Mouse (Mus musculus) urinary bladder, postnatal 10 days (tissue): Measurements from ENCODE around the gene Eef1a1.

Experiments
- DNase-seq: peaks from one replicate; pipeline ENCODE4 v3.0.0; 2022; ENCODE audit warnings: low spot score

Eef1a1 gene

DNA sequence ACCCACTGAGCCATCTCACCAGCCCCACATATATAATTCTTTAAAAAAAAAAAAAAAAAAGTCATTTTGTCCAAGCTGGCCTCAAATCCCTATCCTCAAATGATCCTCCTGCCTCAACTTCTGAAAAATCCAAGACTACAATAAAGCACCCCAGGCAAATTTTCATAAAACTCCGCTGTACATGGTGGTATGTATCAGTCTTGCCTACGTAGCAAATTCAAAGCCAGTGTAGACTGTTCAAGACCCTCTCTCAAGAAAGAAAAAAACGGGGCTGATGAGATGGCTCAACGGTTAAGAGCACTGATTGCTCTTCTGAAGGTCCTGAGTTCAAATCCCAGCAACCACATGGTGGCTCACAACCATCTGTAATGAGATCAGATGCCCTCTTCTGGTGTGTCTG is 13.1 kb downstream of the Eef1a1 start:
- DNase-seq, result no peak

DNA sequence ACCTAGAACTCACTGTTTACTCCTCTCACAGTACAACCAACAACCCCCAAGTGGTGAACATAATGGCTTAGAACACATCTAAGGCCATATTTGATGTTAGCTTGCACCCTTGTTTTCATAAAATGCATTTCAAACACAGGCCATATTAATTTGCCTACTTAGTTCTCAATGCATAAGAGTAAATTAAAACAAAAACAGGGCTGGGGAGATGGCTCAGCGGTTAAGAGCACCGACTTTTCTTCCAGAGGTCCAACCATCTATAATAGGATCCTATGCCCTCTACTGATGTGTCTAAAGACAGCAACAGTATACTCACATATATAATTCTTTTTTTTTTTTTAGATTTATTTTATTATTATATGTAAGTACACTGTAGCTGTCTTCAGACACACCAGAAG is 13.6 kb downstream of the Eef1a1 start:
- DNase-seq, result no peak

DNA sequence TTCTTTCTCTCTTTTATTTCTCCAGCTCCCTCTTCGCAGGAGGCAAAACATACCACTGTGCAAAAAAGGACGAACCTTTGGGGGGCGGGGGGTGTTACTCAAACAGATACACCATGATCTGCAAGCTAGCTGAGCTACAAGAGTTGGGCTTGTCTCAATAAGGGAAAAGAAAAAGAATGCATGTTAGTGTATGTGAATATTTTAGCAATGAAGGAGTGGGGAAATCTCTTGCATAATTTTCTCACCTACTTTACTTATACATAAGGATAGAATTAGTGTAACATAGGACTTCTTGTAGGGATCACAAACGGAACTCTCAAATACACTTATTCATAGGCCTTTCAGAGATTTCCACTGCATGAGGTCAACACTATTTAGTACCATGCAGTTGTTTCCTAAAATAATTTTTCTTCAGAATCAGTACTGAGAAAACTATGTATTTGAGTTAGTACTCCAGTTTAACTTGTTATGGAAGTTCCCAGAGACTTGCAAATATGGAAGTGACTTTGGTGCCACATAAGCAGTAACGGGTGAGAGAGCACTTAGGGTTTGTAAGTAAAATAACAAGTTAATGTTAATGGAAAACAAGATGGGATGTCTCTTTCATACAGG is 14.1 kb downstream of the Eef1a1 start:
- no peak for DNase-seq

DNA sequence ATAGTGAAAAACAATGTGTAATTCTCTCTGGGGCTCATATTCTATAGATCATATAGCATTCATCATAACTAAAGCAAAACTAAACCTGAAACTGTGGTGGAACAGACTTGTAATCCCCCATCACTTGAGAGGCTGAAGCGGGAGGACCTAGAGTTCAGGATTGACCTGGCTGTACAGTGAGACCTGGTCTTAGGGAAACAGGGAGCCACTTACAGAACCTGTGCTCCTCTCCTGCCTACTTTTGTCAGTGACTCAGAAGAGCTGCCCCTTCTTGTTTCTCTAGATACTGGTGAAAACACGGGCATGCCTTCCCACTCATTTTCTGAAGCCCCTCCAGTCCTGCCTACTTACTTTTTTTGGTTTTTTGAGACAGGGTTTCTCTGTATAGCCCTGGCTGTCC is 14.7 kb downstream of the Eef1a1 start:
- no peak for DNase-seq

DNA sequence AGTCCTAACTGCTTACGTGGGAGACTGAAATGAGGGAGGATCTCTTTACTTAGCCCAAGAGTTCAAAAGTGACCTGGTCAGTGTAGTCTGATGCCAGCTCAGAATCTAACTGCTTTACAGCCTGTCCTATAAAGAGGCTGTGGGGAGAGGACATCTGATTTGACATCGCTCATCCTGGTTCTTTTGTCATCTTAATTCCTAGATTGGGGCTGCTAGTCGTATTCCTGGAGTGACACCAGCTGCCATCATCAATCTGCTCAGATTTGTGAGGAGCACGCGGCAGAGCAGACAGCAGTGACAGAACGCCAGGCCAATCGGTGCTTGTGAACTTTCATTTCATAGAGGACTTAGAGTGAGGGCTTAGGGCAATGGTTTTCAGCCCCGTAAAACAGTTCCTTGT is 15.4 kb downstream of the Eef1a1 start:
- DNase-seq, result no peak

GRCm38 (mm10) chr9:78465725-78466124 is 23.2 kb downstream of the Eef1a1 start:
- DNase-seq, result no peak

DNA sequence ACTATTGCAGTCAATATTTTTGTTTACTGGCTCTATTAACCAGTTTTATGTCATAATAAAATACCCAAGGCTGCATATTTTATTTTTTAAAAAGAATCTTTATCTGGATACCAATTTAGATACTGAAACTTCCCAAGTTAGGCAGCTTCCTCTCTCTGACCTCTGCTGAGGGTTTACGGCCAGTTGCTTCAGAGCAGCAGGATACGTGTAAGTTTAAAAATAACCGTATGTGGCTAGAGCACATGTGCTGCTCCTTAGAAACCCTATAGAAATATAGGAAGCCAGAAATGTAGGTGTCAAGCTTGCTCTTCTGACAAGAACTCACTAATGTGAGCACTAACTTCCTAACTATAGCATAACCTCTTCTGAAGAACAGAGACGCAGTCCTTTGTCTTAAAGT is 25.6 kb downstream of the Eef1a1 start:
- no peak for DNase-seq

DNA sequence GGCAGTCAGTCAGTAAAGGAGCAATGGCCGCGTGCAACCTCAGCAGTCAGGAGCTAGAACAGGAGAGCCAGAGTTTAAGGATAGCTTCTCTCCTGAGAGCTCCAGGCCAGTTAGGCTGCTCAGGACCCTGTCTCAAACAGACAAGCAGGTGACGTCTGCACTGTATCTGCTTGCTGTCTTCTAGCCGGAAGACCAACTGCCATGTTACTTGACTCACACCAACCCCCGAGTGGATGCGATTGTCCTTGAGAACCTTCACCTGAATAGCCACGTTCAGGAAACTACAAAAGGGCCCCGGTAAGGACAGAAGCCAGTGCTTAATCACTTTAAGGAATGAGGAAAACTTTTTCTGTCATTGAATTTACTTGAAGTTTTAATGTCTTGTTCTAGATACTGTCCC is 31.9 kb downstream of the Eef1a1 start:
- DNase-seq, result no peak

- DNase-seq, result no peak
Measured at GRCm38 (mm10) chr9:78451382-78451781, 37.6 kb downstream of the Eef1a1 start.

- no peak for DNase-seq
Measured at GRCm38 (mm10) chr9:78450404-78450803, 38.5 kb downstream of the Eef1a1 start.

GRCm38 (mm10) chr9:78447973-78448873 is 40.7 kb downstream of the Eef1a1 start, which contains the start of the genes Mto1 and Gm17324:
Gene Mto1, plus strand, starts transcription at chr9:78448208.
Gene Gm17324, minus strand, starts transcription at chr9:78448786.
- DNase-seq, result peak; percentile 63

- no peak for DNase-seq
Measured at GRCm38 (mm10) chr9:78447606-78447972, 41.4 kb downstream of the Eef1a1 start.

DNA sequence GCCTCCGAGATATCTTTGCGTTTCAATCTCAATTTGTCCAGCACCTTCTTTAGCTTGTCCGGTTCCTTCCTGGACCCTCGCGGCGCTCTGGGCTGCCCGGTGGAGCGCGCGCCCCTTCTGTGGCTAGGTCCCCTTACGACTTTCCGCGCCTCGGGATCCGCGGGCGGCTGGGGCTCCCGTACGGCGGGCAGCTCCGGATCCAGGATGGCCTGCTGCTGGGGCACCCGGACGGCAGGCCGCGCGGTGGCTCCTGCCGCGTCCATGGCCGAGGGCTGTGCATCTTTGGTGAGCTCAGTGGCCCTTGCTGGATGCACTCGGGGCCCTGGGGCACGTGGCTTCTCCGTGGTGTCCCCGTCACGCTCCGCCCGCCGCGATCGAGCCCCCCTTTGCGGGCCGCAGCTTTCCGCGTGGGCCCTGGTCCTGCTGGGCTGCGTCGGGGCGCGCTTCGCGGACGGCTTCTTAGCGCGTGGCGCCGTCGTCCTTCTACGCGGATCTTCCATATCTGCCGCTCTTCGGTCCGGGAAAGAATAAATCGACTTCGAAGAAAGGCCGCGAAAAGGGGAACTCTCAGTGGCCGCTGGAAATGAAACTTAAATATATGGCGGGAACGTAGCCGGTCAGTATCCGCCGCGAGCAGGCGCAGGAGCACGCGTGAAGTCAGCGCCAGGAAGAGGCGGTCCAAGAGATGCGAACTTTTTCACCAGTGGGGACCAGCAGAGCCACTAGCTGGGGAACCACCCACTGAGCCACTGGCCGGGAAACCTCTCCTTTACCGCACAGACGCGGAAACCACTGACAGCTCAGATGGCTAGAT is 46.2 kb downstream of the Eef1a1 start, which contains the start of gene Cgas:
Gene Cgas (minus strand): TSS at position 659 of the 814 bp plus-strand sequence.
- DNase-seq, result no peak

GRCm38 (mm10) chr9:78442237-78442578 is 46.7 kb downstream of the Eef1a1 start:
- DNase-seq, result no peak

DNA sequence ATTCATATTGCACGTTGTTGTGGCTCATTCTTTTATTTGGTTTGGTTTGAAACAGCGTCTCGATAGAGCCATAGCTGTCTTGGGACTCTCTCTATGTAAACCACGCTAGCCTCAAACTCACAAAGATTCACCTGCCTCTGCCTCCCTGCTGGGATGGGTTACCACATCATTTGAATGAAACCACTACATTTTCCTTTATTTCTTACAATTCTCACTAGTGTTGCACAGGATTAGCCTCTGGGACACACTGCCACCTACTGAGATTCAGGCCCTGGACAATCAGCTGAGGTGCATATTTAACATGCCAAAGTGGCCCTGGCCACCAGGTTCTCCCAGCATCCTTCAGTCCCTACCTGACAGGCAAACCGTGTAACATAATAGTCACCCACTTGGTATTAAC is 49.5 kb downstream of the Eef1a1 start:
- no peak for DNase-seq

- no peak for DNase-seq
Measured at GRCm38 (mm10) chr9:78432471-78432870, 56.5 kb downstream of the Eef1a1 start.

DNA sequence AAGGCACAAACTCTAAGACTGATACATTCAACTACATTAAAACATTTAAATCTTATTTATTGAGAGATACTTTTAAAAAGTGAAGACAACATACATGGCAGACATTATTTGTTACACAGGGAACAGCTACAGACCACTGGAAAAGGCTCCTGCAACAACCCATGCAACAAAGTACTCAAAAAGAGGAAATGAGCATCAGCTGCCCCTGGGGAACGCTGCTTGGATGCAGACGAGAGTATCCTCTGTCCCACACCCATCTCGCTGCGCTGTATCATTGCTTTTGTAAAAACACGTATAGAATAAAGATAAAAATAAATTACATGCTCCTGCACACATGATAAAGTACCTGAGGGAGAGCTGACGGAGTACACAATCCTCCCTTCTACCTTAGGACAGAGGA is 58.5 kb downstream of the Eef1a1 start:
- DNase-seq, result no peak

DNA sequence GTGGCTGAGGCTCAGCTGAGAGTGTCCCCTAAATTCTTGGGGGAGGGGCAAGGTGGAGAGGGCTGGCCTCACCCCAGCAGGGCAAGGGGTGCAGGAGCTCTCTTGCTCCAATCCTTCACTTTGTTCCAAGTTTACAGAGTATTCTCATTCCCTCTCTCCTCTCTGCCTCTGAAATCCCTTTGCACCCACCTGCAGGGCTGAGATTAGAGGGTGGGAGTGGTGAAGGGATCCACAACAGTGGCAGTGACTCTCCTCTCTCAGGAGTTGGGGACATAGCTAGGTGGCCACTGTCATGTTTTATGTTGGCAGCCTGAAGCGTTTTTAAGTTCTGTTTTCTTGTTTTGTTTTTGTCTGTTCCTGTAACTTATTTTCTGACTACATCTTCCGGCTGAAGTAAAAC is 59.4 kb downstream of the Eef1a1 start:
- DNase-seq, result no peak

DNA sequence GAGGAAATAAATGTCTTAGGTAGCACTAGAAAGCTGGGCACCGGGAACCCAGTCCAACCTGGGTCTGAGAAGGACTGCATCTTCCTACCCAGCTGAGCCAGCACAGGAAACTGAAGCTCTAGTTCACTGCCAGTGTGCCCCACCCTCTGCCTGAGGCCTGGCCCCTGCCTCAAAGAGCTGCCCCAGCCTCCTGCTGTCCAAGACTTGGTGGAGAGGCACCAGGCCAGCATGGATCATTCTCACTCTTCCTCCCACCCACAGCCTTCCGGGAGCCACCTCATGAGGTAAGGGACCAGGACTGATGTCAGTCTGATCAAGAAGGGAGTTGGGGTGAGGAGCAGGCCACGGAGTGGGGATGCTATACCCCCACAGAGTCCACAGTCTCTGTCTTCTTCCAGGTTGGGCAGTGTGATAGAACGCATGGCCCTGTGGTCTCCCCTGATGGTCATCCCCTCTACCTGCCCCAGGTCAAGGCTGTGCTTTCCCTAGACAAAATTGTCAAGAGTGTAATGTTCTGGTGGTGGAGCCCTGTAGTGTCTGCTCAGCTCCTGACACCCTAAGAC is 60.0 kb downstream of the Eef1a1 start:
- DNase-seq, result no peak
